Mouse (Mus musculus) embryo, embryonic 11.5 days (tissue): Measurements from ENCODE around the gene Mrpl27.
"Not testable (repeated sequence)": the region's sequence is repeated elsewhere in the genome, so short reads cannot be mapped to it uniquely, and the experiment has no call there.

Source experiments
- DNase-seq: peaks from one replicate; pipeline ENCODE4 v3.0.0-alpha.2; 2012; ENCODE audit warnings: low read depth, low spot score

The Mrpl27 gene

DNA sequence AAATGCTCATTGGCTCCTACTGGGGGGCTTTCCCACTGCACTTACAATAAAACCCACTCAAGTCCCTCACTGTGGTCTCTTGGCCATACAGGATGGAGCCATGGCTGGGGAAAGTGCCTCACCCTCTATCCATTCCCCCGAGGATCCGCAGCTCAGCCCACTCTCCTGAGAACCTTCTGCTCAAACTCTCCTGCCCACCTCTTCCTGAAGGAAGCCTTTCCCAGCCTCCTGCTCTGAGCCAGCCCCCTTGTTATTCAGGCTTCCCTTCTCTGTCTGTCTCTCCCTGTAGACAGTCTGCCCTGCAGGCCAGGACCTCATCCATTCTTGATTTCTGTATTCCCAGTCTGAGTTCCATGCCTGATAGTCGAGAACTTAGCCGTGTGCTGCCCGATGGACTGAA is 21.4 kb downstream of the Mrpl27 start:
- no peak for DNase-seq

DNA sequence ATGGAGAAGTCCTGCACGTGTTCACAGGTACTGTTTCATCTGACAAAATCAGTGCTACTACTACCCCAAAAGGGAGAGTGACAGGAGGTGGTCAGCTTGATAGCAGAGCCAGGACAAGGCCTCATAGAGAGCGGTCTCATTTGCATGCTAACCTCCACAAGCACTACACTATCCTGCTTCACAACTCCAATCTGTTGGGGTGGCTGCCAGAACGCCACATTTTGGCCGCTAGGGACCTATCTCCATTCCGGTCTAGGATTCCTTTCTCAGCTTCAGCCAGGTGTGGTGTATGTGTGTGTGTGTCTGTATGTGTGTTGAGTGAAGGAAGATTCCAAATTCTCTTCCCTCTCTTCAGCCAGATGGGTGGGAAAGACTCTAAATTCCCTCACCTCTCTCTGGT is 21.9 kb downstream of the Mrpl27 start:
- DNase-seq = no peak

DNA sequence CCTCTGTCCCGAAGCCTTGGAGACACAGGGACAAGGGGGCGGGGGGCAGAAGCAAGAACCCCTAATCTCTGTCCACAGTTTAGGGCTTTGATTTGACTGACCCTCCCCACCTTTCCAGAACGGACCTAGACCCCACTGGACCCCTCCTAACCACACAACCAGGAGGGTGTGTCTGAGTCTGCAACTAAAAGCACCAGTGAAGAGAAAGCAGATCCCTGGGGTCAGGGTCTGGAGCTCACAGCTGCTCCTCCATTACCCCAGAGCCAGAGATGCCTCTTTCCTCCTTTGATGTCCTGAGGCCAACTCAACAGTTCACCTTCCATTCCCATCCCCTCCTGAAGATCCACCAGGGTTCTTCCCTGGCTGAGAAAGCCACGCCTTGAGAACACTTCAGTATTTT is 22.7 kb downstream of the Mrpl27 start:
- no peak for DNase-seq

DNA sequence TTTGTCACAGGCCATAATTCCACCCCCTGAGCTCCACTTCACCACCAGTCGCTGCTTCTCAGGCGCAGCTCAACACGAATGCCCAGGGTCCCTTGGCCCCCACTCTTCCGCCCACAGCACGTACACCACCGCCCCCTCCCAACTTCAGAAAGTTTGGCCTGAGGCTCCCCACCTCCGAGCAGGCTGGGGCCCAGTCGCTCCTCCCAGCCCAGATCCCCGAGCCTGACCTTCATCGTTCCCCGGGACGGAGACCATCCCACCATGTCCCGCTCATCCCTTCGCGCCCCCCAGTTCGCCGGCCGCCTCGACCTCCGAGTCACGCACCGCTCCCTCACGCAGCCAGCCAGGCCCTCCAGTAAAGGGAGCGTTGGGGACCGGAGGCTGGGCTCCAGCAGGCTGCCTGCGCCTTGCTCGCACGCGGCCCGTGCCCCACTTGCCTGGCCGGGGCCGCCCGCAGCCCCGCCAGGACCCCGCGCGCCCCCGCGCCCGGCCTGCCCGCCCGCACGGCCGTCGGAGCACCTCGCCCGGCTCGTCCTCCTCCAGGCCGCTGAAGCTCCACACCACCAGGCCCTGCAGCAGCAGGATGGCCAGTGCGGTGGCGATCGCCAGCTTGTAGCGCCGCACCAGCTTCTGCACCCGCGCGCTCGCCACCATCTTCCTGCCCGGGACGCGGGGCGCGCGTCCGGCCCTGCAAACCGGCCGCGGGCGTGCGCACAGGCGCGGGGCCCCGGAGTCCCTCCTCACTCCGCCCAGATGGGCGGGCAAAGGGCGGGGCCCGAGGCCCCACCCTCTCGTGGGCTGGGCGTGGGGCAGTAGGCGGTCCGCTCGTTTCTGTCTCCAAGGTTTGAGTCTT is 23.4 kb downstream of the Mrpl27 start, which contains the start of gene Xylt2:
Gene Xylt2 (minus strand): TSS at position 762 of the 853 bp plus-strand sequence.
- peak; percentile 91 for DNase-seq

DNA sequence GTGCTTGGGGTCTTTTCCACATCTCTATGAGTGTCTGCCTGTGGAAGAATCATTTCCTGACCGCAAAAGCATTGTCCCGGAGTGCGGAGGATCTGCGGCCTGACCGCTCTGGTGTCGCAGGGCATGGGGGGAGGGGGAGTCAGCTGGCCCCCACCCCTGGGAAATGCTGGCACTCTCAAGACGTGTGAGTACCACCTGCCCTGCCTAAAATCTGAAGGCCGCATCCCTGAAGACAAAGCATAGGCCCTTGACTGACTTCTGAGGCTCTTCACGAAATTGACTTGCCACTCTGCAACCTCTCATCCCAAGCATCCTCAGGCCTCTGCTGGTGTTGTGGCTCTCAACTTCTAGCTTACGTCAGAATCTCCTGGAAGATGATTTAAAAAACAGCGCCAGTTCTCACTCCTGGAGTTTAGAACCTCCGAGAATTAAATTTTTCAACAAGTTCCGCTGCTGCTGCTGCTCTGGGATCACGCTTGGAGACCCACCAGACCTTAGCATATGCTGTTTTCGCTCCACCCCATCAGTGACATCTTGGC is 24.1 kb downstream of the Mrpl27 start:
- no peak for DNase-seq

DNA sequence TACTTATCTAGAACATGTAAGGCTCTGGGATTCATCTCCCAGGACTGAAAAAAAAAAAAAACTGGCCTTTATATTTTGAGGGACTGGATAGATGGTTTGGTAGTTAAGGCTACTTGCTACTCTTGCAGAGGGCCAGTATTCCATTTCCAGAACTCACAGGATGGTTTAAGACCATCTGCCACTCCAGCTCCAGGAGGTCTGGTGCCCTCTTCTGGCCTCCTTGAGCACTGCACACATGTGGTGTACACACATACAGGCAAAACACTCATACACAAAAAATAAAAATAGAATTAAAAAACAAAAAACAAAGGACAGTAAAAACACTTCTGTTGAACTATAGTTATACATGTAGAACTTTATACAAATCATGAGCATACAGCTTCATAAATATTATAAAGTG is 27.1 kb downstream of the Mrpl27 start:
- DNase-seq = no peak

DNA sequence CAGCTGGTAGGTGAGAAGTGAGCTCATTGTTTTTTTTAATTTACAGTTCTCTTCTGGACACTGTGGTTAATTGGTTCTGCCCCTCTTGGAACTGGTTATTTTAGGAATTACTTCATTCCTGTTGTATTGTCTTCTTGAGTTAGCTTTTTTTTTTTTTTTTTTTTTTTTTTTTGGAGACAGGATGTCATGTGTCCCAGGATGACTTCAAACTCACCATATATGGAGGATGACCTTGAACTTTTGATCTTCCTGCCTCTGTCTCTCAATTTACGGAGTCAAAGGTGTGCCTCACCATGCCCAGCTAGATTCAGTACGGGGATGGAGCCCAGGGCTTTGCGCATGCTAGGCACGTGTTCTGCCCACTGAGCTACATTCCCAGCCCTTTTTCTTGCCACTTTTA is 28.1 kb downstream of the Mrpl27 start:
- DNase-seq = no peak

DNA sequence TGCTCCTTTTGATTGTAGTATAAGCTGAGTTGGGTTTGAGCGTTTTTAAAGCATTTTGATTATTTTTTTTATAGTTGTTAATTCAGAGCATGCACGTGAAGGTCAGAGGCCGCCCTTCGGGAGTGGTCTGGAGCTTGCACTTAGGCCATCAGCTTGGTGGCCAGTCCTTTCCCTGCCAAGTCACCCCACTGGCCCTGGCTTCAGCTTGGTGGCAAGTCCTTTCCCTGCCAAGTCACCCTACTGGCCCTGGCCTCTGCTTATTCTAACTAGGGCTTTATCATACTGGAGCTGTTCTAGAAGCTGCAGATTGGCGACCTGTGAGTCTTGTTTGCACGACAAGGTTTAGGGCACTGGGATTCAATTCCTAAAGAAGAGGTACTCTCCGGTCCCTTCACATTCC is 28.9 kb downstream of the Mrpl27 start:
- DNase-seq = no peak

DNA sequence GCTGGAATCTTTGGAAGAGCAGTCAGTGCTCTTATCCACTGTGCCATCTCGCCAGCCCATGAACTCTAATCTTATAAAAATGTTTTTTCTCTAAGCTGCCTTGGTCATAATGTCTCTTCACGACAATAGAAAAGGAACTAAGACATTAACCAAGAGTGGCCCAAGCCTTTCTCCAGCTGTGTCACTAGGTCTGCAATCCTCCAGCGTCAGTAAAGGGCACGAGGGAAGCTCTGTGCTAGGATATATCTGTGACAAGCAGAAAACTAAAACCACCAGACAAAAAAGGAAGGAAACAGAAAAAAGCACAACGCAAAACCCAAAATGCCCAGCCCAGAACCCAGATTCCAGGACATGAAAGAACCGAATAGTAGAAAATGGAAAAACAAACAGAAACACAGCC is 33.6 kb downstream of the Mrpl27 start:
- no peak for DNase-seq

DNA sequence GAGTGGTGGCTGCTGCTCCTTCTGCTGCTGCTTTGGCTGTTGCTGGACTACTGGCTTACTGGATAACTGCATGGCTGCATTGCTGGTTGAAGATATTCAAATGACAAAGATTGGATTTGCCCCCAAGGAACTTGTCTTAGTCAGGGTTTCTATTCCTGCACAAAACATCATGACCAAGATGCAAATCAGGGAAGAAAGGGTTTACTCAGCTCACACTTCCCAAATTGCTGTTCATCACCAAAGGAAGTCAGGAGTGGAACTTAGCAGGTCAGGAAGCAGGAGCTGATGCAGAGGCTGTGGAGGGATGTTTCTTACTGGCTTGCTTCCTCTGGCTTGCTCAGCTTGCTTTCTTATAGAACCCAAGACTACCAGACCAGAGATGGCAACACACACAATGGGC is 38.9 kb downstream of the Mrpl27 start:
- not testable (repeated sequence) for DNase-seq

DNA sequence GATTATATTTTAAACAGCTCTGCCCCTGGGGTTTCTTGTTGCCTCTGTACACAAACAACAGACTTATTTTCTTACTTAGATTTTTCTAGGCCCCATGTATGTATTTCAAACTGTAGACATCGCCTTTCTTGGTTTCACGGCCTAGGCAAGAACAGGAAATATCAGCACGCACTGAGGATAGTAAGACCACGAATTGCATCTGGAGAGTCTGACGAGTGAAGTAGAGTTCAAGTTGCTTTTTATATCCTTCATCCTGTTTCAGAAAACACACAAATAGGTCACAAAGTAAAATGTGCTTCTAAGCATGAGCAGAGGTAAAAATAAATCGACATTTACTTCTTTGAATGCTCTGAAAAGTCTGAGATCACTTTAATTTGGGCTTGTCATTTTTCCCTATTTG is 41.9 kb downstream of the Mrpl27 start:
- no peak for DNase-seq

DNA sequence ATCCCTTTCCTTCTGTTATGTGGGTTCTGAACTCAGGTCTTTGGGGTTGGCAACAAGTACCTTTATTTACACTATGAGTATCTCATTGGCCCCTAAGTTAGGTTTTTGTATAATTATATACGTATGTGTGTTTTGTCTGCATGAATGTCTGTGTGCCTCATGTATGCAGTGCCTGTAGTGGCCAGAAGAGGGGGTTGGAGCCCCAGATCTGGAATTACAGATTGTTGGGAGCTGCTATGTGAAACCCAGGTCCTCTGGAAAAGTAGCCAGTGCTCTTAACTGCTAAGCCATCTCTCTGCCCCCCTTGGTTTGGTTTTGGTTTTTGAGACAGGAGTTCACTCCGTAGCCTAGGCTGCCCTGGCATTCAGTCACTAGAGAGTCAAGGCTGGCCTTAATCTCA is 43.6 kb downstream of the Mrpl27 start:
- no peak for DNase-seq

DNA sequence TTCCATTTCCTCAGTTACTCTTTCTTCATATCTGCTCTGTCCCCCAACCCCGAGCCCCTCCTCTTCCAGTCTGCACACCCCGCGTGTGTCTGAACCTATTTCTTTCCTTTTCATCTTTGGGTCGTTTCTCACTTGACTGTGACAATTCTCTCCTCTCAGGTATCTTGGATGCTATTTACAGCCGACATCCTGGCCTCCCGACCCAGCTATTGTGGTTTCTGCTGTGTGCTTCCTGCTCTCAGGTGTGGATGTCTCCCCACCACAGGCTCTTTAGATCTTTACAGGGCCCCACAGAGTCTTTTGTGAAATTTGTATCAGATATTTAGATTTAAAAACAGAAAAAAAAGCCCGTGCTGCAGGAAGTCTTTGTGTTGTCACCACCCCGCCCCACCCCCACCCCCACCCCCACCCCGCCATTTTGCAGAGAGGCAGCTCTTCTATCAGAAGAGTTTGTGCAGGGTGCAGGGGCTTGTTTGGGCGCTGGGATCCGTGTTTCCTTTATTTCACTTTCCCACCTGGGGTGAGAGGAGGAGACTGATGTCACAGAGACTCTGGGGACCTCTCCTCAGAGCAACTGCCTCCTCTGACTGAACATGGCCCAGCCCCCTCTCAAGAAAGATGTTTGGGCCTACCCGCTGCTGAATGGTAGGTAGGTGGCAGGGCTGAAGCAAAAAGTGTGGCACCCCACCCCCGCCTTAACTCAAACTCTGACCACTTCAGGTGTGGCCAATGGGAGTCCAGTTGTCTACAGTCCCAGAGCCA is 44.3 kb downstream of the Mrpl27 start:
- DNase-seq = no peak

DNA sequence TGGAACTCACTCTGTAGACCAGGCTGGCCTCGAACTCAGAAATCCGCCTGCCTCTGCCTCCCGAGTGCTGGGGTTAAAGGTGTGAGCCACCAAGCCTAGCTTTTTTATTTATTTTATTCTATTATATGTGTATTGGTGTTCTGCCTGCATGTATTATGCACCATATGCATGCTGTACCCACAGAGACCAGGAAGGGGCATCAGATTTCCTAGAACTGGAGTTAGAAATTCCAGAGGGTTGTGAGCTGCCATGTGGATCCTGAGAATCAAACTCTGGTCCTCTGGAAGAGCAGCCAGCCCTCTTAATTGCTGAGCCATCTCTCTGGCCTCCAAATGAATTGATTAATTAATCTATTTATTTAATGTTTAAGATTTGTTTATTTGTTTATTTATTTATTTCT is 45.8 kb downstream of the Mrpl27 start:
- no peak for DNase-seq

DNA sequence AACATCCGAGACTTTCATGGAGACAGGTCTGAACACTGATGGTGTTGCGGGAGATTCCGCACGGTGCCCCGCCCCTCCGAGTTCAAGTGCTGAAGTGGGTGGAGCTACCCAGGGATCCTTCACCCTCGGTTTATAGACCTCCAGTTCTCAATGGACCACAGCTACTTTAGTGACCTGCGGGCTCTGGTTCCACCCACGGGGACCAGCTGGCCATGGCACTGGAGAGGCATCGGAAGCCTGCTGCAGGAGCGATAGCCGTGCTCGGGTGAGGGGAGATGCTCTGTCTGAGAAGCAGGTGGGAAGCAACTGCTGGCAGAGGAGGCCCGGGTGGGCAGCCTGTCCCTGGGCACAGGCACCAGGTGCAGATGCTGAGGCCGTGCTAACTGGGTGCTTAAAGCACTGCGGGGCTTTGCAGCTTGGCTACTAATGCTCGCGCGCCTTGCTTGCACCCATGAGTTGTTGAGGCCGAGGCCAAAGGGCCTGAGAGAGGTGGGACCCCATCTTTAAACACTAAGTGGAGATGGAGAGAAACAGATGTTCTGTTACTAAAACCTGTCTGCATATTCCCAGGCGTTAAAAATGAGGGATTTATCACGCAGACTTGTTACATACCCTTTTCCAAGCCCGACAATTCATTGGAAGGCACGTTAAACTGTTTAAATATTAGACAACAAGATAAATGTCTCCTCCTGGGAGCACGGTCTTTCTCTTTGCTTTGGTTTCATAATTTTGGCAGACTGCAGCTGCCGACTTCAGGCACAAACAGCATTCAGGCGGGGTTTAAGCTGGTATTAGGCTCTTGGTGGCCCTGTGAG is 48.0 kb downstream of the Mrpl27 start:
- DNase-seq = no peak

DNA sequence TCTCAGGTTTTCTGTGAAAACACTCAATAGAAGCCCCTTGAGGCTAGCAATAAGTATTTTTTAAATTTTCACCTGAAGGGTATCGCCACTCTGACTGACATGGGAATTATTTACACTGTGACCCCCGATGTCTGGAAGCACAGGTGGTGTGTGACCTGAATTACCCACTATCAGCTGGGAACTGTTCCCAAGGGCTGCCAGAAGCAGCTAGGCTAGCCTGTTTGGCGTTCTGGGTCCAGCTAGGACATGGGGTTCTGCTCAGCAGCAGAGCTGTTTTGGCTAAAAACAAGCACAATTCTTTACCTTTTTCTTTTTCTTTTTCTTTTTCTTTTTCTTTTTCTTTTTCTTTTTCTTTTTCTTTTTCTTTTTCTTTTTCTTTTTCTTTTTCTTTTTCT is 48.6 kb downstream of the Mrpl27 start:
- no peak for DNase-seq

DNA sequence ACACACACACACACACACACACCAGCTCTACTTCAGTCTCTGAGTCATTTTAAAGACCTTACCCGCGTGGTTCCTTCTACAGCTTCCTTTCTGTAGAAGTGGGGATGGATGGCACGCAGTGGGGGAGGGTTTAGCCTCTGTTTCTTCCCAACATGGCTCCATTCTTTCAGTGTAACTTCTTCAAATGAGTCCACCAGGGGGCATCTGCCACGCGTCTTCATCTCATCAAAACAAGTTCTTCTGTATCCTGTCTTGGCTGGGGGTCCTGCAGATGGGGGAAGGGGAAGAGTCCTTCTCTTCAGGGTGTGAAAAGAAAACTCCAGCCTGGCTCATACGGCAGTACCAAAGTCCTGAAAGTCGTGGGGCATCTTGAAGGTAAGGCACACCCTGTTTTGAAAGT is 50.5 kb downstream of the Mrpl27 start:
- DNase-seq = no peak

DNA sequence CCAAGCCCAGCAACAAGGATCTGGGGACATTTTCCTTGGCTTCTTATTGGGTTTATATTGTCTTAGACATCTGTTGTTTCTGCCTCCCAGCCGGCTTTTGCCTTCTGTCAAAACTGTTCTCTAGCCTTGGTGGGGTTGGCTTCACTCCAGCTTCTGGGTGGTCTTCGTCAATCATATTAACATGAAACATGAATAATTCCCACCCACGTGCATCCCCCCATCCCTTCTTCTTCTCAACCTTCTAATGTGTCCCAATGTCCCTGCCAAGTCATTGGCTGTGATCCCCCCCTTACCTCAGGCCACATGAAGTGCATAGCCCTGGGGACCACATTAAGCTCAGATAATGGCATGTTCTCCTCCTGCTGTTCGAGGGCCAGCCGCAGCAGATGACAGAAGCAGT is 50.9 kb downstream of the Mrpl27 start, which contains the start of gene Gm11541:
Gene Gm11541 (minus strand): TSS at position 28 of the 400 bp plus-strand sequence.
- no peak for DNase-seq
